ENCODE assay signal across 18 mouse cellular contexts in the genomic region with DNA sequence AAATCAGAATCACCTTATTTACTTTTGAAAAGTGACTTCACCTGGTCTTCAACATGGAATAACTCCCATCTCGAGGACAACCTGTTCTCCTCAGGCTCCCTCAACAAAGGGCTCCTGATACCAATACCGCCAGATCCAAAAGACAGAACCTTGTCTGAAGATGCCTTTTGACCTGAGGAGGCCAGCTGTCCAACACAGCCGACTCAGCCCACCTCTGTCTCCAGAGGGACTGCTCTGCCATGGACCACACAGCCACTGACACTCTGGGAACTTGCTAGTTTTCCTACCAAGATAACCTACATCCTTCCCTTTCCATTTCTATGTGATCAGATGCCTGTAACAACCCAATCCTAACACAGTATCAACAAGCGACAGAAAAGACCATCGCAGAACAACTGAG.
"Had no signal": no experiment of that assay in that cellular context is flagged by ENCODE, and none has a peak within 500 bp of the region (broad histone marks: within the 10 kb centered on the region; RNA-seq: fewer than 3 reads in every experiment).

No protein-coding gene starts in this region.

- H3K9ac ChIP-seq: lung, embryonic 14.5 days; midbrain, embryonic 12.5 days; neural tube, embryonic 13.5 days; neural tube, embryonic 15.5 days had no signal

- H3K36me3 ChIP-seq: midbrain, embryonic 12.5 days; neural tube, embryonic 13.5 days; neural tube, embryonic 15.5 days had no signal

- H3K27ac ChIP-seq: midbrain, embryonic 12.5 days; neural tube, embryonic 13.5 days; neural tube, embryonic 15.5 days had no signal

- ATAC-seq: midbrain, embryonic 16.5 days had no signal

- DNase-seq: lung, adult 18-20 months; lung, embryonic 14.5 days; lung, postnatal 10 days; lung, postnatal 4 days; midbrain, embryonic 14.5 days; retina, postnatal 1 day; right cerebral cortex, adult 18-20 months; right cerebral cortex, postnatal 25 days; right cerebral cortex, postnatal 4 days; spleen, adult 18-20 months; thymus, adult 18-20 months; thymus, postnatal 14 days; thymus, postnatal 36 days had no signal

- H3K4me2 ChIP-seq: lung, embryonic 14.5 days; midbrain, embryonic 12.5 days; neural tube, embryonic 13.5 days; neural tube, embryonic 15.5 days had no signal

- H3K9me3 ChIP-seq: midbrain, embryonic 12.5 days; neural tube, embryonic 13.5 days; neural tube, embryonic 15.5 days had no signal

- H3K4me3 ChIP-seq: midbrain, embryonic 12.5 days; myocyte; neural tube, embryonic 13.5 days; neural tube, embryonic 15.5 days had no signal

- H3K4me1 ChIP-seq: midbrain, embryonic 12.5 days; neural tube, embryonic 13.5 days; neural tube, embryonic 15.5 days had no signal

- H3K27me3 ChIP-seq: midbrain, embryonic 12.5 days; neural tube, embryonic 13.5 days; neural tube, embryonic 15.5 days had no signal
